Mouse (Mus musculus): ENCODE results near the gene Tead3.

Tead3 gene

DNA sequence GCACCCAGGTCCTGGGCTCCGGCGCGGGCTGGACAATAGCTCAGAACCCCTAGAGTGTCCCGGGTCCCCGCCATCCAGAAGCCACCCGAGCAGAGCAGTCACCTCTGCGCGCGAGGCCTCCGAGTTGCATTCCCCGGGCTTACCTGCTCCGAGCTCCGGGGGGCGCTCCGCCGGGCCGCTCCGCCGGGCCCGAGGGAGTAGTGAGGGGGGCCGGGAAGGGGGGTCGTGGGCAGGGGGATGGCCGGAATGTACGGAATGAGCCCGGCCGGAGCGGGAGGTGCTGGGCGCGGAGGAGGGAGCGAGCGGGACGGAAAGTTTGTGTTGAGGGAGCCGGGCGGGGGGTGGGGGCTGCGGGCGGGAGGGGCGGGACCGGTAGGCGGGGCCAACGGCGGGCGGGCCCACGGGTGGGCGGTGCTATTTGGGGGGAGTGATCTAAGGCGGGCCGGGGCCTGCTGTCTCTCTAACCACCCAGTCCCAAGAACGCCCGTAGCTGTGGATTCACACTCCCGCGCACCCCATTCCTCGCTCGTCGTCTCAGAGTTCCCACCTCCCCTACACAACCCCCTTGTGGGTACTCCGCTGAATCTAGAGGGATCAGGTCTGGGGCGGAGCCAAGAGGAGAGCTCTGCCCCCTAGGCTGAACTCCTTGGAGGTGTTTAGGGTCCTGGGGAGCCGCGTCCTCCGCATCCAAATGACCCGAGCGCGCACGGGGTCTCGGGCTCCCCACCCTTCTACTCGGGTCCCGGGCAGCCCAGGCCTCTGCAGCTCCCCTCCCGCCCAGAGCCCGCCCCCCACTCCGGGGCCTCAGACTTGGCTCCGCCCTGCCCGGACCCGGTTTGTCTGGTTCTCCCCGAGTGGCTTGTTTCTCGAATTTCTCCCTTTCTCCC is at the start of gene Tead3:
TSS of gene Tead3 (minus strand) at position 352 of the 887 bp plus-strand sequence.
- DNase-seq (ENCODE audit: low spot score in 2 of 2): peak; percentile 66 to 73

DNA sequence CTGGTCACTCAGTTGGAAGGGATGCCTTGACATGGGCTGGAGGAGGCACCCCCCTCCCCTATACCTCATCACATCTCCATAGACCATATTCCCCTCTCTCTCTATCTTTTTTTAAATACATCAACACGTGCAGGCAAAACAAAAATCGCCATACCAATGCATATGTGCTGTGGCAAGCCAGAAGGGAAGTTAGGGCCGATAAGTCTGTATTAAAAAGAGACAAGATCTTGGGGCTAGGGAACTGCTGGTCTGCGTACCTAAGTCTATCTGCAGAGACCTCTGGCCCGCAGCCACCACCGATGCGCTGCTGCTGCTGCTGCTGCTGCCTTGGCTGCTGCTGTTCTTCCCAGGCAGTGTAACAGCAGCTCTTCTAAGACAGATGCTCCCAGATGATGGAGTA is 44.4 kb upstream of the Tead3 start:
- DNase-seq (ENCODE audit: low spot score in 2 of 2): no peak

GRCm38 (mm10) chr17:28394051-28394765 is 43.6 kb upstream of the Tead3 start:
- no peak for DNase-seq (ENCODE audit: low spot score in 2 of 2)

- no peak for DNase-seq (ENCODE audit: low spot score in 2 of 2)
Observed at GRCm38 (mm10) chr17:28391568-28392432, 41.2 kb upstream of the Tead3 start.

DNA sequence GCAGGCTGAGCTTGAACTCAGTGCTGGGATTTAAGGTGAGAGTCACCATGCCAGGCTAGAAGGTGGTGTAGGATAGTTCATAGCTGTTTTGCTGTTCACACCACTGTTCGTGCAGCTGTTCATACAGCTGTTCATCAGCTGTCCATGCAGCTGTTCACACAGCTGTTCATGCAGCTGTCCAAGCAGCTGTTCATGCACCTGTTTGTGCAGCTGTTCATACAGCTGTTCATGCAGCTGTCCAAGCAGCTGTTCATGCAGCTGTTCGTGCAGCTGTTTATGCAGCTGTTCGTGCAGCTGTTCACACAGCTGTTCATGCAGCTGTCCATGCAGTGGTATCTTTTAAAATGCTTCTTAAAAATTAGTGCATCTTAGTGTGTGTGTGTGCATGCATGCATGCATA is 37.9 kb upstream of the Tead3 start:
- no peak for DNase-seq (ENCODE audit: low spot score in 2 of 2)

DNA sequence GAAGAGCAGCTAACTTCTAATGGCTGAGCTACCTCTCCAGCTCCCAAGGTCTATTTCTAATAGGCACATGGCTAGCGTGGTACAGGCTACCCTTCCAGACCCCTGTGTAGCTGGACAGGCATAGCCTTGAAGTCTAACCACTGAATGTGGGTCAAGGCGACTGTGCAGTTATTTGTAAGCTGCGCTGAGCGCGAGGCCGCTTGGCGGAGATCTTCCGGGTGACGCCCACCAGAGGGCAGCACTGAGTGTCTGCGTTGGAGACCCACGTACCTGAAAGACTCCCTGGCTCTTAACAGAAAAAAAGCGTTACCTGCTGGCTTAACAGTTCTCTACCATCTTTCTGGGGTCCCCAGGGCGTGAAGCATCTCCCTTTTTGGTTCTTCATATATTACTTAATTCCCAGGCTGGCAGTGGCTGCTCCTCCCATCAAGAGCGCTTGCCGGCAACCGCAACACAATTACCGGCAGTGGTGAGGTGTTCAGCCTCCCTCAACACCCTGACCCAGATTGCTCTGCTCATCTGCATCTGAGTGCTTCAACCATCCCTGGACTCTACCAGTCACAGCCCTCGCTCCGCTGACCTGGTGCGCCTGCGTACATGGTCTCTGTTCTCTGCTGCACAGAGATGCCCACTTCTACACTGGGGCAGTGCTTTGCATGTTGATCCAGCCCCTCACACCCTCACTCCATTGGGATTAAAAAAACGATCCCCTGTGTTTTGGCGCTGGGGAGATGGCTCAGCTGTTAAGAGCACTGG is 35.7 kb upstream of the Tead3 start:
- DNase-seq (ENCODE audit: low spot score in 2 of 2): peak; percentile 81 to 87

DNA sequence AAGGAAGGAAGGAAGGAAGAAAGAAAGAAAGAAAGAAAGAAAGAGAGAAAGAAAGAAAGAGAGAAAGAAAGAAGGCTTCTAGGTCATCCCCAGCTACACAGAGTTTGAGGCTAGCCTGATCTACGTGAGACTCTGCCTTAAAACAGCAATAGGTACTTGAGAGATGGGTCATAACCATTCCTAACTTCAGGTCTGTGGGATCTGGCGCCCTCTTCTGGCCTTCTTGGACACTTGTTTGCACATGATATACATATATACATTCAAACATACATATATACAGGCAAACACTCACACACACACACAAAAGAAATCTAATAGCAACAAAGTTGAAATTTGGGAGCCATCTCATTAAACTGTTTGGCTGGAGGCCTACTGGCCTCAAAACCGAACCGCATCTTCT is 33.7 kb upstream of the Tead3 start:
- no peak for DNase-seq (ENCODE audit: low spot score in 2 of 2)

DNA sequence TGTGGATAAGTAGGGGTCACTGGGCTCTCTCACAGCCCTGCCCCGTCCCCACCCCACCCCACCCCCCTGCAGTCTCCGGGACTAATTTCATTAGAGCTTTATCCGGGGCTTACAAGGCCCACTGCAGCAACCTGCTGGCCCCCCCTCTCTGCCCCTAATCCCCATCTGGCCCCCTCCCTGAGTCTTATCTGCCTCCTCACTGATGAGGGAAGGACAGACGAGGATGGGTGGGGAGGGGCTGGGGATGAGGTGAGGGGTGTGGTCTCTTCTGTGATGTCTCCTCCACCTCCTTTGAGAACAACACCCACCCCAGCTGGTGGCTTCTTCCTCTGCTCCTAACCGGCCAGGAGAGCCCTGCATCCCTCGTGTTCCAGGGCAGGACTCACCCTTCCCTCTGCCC is 29.6 kb upstream of the Tead3 start:
- DNase-seq (ENCODE audit: low spot score in 2 of 2): no peak

- DNase-seq (ENCODE audit: low spot score in 2 of 2): no peak
Observed at GRCm38 (mm10) chr17:28375592-28376061, 25.0 kb upstream of the Tead3 start.

DNA sequence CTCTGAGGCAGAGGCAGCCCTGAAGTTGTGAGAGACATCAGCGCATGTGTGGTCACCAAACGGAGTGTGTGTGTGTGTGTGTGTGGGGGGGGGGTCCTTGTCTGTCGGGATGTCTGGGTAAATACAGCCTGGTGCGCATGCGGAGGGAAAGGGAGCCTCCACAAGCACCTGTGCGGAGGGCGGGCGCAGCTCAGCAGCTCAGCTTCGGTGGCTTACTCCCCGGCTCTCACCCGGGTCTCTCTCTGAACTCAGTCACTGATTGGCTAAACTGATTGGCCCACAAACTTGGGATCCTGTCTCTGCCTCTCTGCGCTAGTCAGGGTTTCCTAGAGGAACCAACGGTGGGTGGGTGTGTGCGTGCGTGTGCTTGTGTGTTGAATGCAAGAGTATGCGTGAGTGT is 23.9 kb upstream of the Tead3 start:
- no peak for DNase-seq (ENCODE audit: low spot score in 2 of 2)

GRCm38 (mm10) chr17:28373821-28374220 is 23.2 kb upstream of the Tead3 start:
- peak in 1 of 2 experiments; percentile 59 for DNase-seq (ENCODE audit: low spot score in 2 of 2)

GRCm38 (mm10) chr17:28371941-28372340 is 21.3 kb upstream of the Tead3 start:
- no peak for DNase-seq (ENCODE audit: low spot score in 2 of 2)

DNA sequence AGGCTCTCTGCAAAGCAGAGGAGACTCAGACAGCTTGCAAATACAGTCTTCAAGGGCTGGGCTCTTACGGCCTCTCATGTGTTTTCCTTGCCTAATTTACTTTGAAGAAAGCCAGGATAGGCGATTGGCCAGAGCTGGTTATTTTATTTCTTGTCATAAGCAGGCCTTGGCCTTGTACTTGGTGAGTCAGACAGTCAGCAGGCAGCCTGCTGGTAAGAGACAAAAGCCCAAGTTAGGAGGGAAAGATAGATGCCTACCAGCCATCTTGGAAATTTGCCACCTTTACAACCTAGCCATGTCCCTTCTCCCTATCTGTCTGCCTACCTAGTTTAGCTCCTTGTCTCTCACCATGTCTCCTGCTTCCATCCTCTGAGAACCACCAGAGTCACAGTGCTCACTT is 20.7 kb upstream of the Tead3 start:
- no peak for DNase-seq (ENCODE audit: low spot score in 2 of 2)

DNA sequence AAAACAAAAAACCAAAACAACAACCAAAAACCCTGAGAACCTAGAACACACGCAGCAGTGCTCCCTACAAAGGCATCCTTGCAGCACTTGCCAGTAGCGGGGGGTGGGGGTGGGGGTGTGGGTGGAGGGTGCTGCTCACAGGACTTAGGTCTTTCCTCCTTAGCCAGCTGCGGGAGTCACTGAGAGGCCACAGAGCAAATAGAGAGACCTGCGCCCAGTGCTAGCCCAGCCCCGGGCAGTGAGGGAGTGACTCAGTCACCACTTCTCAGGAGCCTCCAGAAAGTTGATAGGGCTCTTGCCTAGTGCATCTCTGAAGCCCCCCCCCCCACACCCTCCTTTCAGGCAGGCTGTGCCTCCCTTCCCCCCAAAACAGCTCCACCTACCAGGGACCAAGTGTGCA is 18.4 kb upstream of the Tead3 start:
- no peak for DNase-seq (ENCODE audit: low spot score in 2 of 2)

DNA sequence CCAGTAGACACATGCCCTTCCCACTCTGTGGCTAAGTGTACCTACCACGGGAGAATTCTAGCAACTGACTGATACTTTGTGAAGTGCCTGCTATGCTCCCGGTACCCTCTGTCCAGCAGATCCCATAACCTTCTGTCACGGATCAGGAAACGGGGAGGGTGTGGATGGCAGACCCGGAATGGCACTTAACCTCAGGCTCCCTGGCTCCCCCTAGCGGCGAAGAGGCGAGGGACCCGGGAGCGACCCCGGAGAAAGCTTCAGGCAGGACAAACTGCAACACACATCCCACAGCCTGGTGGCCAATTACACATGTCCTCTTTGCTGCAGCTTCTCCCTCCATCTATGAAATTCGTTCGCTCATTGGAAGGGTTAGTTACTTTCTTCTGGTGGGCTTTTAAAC is 17.8 kb upstream of the Tead3 start:
- peak in 1 of 2 experiments; percentile 70 for DNase-seq (ENCODE audit: low spot score in 2 of 2)

DNA sequence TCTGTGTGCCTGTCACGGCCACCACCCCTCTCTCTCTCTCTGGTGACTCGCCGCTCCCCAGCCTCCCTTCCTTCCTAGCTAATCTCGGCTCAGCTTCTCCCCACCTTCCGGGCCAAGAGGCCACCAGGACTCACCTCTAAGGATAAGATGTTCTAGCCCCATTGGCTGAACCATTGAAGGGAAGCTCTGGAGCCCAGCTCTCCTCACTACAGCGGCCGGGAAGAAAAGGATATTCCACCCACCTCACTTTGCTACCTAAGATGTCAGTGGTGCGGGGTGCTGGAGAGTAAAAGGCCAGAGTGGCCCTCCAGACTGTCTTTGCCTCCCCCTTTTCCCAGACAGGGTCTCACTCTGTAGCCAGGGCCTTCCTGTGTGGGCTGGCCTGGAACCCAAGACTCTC is 14.5 kb upstream of the Tead3 start, which contains the start of gene Tulp1:
TSS of gene Tulp1 (minus strand) at position 101 of the 400 bp plus-strand sequence.
- no peak for DNase-seq (ENCODE audit: low spot score in 2 of 2)

DNA sequence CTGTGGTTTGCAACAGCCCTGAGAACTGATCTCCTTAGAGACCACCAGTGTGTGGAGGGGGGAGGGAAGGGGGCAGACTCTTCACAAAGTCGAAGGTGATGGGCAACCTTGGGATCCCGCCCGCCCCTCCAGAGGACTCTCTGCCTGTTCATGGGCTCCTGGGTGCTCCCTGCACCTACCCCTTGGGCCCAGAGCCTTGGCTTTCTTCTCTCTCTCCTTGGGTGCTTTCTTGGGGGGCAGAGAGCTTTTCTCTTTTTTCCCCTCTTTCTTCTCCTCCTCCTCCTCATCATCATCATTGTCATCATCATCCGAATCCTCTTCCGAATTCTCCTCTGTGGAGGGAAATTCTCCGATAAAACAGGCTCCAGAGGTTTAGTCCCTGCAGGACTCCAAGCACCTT is 12.9 kb upstream of the Tead3 start:
- no peak for DNase-seq (ENCODE audit: low spot score in 2 of 2)

DNA sequence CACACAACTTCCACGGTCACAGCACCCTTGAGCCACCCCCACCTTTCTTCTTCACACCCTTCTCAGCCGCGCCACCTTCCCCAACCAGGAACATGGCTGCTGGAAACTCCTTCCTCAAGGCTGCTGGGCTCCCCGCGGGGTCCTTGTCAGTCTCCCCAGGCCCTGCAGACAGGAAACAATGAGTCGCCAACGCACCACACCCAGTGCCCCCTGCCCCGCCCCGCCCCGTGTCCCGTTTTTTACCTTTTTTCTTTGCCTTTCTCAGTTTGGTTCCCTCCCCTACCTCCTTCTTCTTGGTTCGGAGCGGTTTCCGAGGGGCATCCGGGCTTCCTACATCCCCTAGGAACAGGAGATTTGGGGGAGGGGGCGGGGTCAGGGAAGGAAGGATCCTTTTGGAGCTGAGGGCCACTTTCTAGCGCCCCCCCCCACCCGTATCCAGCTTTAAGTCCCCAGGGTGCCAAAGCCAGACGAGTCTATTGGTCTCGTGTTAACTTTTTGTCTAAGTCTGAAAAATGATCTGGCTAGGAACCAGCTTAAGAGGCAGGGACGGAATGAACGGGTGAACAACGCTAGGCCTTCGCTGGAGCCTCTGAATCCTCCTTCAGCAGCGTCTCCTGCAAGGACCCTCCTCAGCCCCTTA is 12.2 kb upstream of the Tead3 start:
- no peak for DNase-seq (ENCODE audit: low spot score in 2 of 2)

DNA sequence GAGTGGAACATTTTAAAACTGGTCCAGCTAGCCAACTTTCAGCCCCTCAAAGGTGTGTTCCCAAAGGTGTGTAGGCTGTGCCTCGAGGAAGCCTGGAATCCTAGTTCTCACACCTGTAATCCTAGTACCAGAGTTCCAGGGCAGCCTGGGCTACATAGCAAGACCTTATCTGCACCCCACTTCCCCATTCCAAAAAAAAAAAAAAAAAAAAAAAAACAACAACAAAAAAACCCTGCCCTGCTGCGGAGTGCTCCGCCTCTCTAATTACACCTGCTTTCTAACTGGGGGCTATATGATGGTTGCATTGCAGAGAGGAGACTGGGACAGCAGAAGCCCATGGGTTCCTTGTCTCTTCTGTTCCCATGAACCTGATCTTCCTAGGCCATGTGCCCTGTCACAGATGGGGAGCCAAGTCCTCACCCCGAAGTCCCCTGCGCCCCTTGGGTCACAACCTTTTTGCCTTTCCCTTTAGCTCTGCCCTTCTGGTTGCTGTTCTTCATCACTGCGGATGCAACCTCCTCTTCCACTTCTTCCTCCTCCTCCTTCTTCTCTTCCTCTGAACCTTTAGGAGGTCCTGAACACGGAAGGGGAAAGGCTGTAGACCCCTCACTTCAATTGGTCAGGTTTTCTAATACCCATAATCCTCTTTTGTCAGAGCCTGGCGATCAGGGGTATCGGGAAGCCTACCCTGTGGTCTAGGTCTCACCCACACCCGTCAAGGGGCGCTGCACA is 11.5 kb upstream of the Tead3 start:
- no peak for DNase-seq (ENCODE audit: low spot score in 2 of 2)

All from right cerebral cortex, postnatal 10 days (tissue).